19 mouse cellular contexts compared by ENCODE assay signal in the genomic region with DNA sequence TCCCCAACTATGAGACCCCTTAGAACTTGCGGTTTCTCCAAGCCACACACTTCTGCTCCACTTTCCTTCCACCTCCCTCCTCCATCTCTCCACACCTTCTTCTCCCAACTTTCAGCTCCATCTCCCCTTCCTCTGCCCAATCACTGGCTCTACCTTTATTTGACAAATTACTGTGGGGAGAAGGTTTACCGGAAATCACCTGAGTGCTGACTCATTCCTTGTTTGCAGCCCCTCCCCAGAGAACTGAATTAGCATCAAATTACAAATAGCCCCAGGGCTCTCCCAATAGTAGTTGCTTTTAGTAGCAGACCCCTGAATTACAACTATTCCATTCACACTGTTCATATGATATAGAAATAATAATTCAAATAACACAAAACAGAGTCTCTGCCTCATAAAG.
DNase-seq lines count a peak whose midpoint lies in the region; ATAC-seq and TF ChIP-seq lines count a peak whose summit lies in the region.
"Had no signal": no experiment of that assay in that cellular context is flagged by ENCODE, and none has a peak within 500 bp of the region (broad histone marks: within the 10 kb centered on the region; RNA-seq: fewer than 3 reads in every experiment).

No protein-coding gene starts in this region.

- H3K4me2 ChIP-seq in CH12.LX (ENCODE audit: insufficient read depth, low read depth, poor library complexity, severe bottlenecking): no peak overlapping the region
- H3K4me2 ChIP-seq in liver, embryonic 11.5 days: no peak overlapping the region
- H3K4me2 ChIP-seq in forebrain, embryonic 14.5 days (ENCODE audit: low read length): no peak overlapping the region
- H3K4me2 ChIP-seq: embryonic facial prominence, embryonic 12.5 days; forebrain, embryonic 13.5 days had no signal

- in situ Hi-C loops in CH12.LX (cut with MboI; ENCODE audit: low pct_ligation_motif_present, low pct_unique_long_range_greater_than_20kb, low sequenced_read_pairs): no loop called here
- in situ Hi-C loops in ES-E14 (cut with MboI; ENCODE audit: low sequenced_read_pairs in 2 of 2, unreplicated experiment in 2 of 2): no loop called here

- H3K4me1 ChIP-seq in CH12.LX (ENCODE audit: control insufficient read depth in 1 of 2, insufficient read depth in 2 of 2) (no peaks in the 10 kb centered on the region), ES-Bruce4 (ENCODE audit: control insufficient read depth, insufficient read depth, low read length) (no peaks in the 10 kb centered on the region), ES-E14 (ENCODE audit: control insufficient read depth in 2 of 2, insufficient read depth in 2 of 2, low read length in 2 of 2, poor library complexity in 1 of 2) (peaks cover 0 to 4% of the 10 kb centered on the region in 2 experiments; a peak in 2 of 4 replicates)
- H3K4me1 ChIP-seq in liver, embryonic 11.5 days (replicated peaks; ENCODE audit: control insufficient read depth, insufficient read depth, low read length): no peaks in the 10 kb centered on the region
- H3K4me1 ChIP-seq in forebrain, embryonic 14.5 days (ENCODE audit: control insufficient read depth, insufficient read depth, low read length): no peaks in the 10 kb centered on the region
- H3K4me1 ChIP-seq: embryonic facial prominence, embryonic 12.5 days; forebrain, embryonic 13.5 days had no signal

- TF ChIP-seq RAD21 in CH12.LX (IDR thresholded peaks at IDR 0.05; ENCODE audit: low read depth, low read length): no peak

- no peak overlapping the region for H3K9ac ChIP-seq in CH12.LX (ENCODE audit: insufficient read depth, low read depth)
- H3K9ac ChIP-seq in ES-Bruce4 (ENCODE audit: low read depth, poor library complexity, severe bottlenecking): no peak overlapping the region
- no peak overlapping the region for H3K9ac ChIP-seq in ES-E14 (ENCODE audit: insufficient read depth, low read depth, low read length, poor library complexity, severe bottlenecking)
- no peak overlapping the region for H3K9ac ChIP-seq in liver, embryonic 11.5 days (ENCODE audit: low read depth, low read length)
- no peak overlapping the region for H3K9ac ChIP-seq in forebrain, embryonic 14.5 days (ENCODE audit: low read length)
- H3K9ac ChIP-seq: embryonic facial prominence, embryonic 12.5 days; forebrain, embryonic 13.5 days had no signal

- DNase-seq in CH12.LX (ENCODE audit: extremely low read depth) (no peak), ES-E14 (ENCODE audit: low read depth, low spot score) (no peak), ZHBTc4 (ENCODE audit: low read depth, low spot score) (peak; percentile 19)
- no peak for DNase-seq in right cerebral cortex, postnatal 25 days
- no peak for DNase-seq in liver, embryonic 11.5 days (ENCODE audit: low spot score)
- no peak for DNase-seq in forebrain, embryonic 14.5 days (ENCODE audit: low spot score)
- DNase-seq: adrenal gland, adult 2 months; adrenal gland, postnatal 10 days; adrenal gland, postnatal 25 days; cerebellum, adult 11 months; cerebellum, adult 18-20 months; cerebellum, adult 8-10 months; cerebellum, adult 9-11 months; cerebellum, postnatal 14 days had no signal

- H3K79me2 ChIP-seq in CH12.LX (replicated peaks; ENCODE audit: control insufficient read depth, extremely low read depth, insufficient read depth, poor library complexity, severe bottlenecking): no peaks in the 10 kb centered on the region

- no peaks in the 10 kb centered on the region for H3K27me3 ChIP-seq in CH12.LX (replicated peaks)
- no peaks in the 10 kb centered on the region for H3K27me3 ChIP-seq in ES-Bruce4 (ENCODE audit: control insufficient read depth, insufficient read depth, low read length, poor library complexity, severe bottlenecking)
- H3K27me3 ChIP-seq in liver, embryonic 11.5 days (replicated peaks; ENCODE audit: control insufficient read depth, insufficient read depth, low read length): no peaks in the 10 kb centered on the region
- H3K27me3 ChIP-seq in forebrain, embryonic 14.5 days (replicated peaks; ENCODE audit: control insufficient read depth, insufficient read depth, low read length): no peaks in the 10 kb centered on the region
- H3K27me3 ChIP-seq: embryonic facial prominence, embryonic 12.5 days; forebrain, embryonic 13.5 days had no signal

- H3K4me3 ChIP-seq in CH12.LX (replicated peaks in 1 of 3; ENCODE audit: low read depth in 2 of 3, low read length in 2 of 3, poor library complexity in 1 of 3) (no peak overlapping the region), ES-Bruce4 (ENCODE audit: low read depth, low read length) (no peak overlapping the region), ES-E14 (ENCODE audit: insufficient read depth in 1 of 2, low read depth in 1 of 2, low read length in 2 of 2, poor library complexity in 1 of 2, severe bottlenecking in 1 of 2) (no peak overlapping the region)
- no peak overlapping the region for H3K4me3 ChIP-seq in liver, embryonic 11.5 days (ENCODE audit: low read depth, low read length)
- H3K4me3 ChIP-seq in forebrain, embryonic 14.5 days (ENCODE audit: low read depth, low read length): no peak overlapping the region
- H3K4me3 ChIP-seq: embryonic facial prominence, embryonic 10.5 days; embryonic facial prominence, embryonic 12.5 days; forebrain, embryonic 13.5 days had no signal

- dilution Hi-C loops in CH12.LX (cut with MboI; ENCODE audit: extremely low pct_ligation_motif_present, extremely low pct_unique_long_range_greater_than_20kb, low sequenced_read_pairs): no loop called here

- TF ChIP-seq CTCF in CH12.LX (conservative IDR thresholded peaks at IDR 0.05 in 1 of 2, IDR thresholded peaks at IDR 0.05 in 1 of 2; ENCODE audit: low read depth in 2 of 2, low read length in 2 of 2) (no peak), ES-Bruce4 (IDR thresholded peaks at IDR 0.05; ENCODE audit: low read depth, low read length) (no peak)

- 64% methylated on average over 2 of the region's 2 CpGs for WGBS in liver, embryonic 11.5 days
- WGBS in forebrain, embryonic 14.5 days: 87% methylated on average over 2 of the region's 2 CpGs

- TF ChIP-seq POLR2A in CH12.LX (IDR thresholded peaks at IDR 0.05; ENCODE audit: low read depth, low read length): no peak
- no peak for TF ChIP-seq POLR2A in ES-Bruce4 (IDR thresholded peaks at IDR 0.05; ENCODE audit: insufficient read depth, low read length)

- TF ChIP-seq EP300 in CH12.LX (IDR thresholded peaks at IDR 0.05; ENCODE audit: low read length) (no peak), ES-Bruce4 (IDR thresholded peaks at IDR 0.05; ENCODE audit: insufficient read depth, low read depth, low read length) (no peak)

- ATAC-seq in liver, embryonic 11.5 days (replicated peaks; ENCODE audit: low FRiP score): no peak
- no peak for ATAC-seq in forebrain, embryonic 14.5 days
- ATAC-seq: forebrain, embryonic 13.5 days; forebrain, embryonic 16.5 days had no signal

- H3K36me3 ChIP-seq in CH12.LX (replicated peaks in 1 of 2; ENCODE audit: control insufficient read depth in 1 of 2, insufficient read depth in 1 of 2, low read length in 1 of 2): no peaks in the 10 kb centered on the region
- no peaks in the 10 kb centered on the region for H3K36me3 ChIP-seq in ES-Bruce4 (ENCODE audit: control insufficient read depth, insufficient read depth, low read length, poor library complexity, severe bottlenecking)
- no peaks in the 10 kb centered on the region for H3K36me3 ChIP-seq in ES-E14 (ENCODE audit: control insufficient read depth, insufficient read depth, low read length, poor library complexity, severe bottlenecking)
- no peaks in the 10 kb centered on the region for H3K36me3 ChIP-seq in liver, embryonic 11.5 days (ENCODE audit: control insufficient read depth, insufficient read depth, low read length)
- no peaks in the 10 kb centered on the region for H3K36me3 ChIP-seq in forebrain, embryonic 14.5 days (ENCODE audit: control insufficient read depth, insufficient read depth, low read length)
- H3K36me3 ChIP-seq: embryonic facial prominence, embryonic 10.5 days; embryonic facial prominence, embryonic 12.5 days had no signal

- H3K9me3 ChIP-seq in CH12.LX (replicated peaks; ENCODE audit: low read length) (no peaks in the 10 kb centered on the region), ES-Bruce4 (replicated peaks; ENCODE audit: control insufficient read depth, insufficient read depth, low read length, poor library complexity, severe bottlenecking) (no peaks in the 10 kb centered on the region), ES-E14 (ENCODE audit: control insufficient read depth, insufficient read depth, low read depth, low read length) (no peaks in the 10 kb centered on the region)
- no peaks in the 10 kb centered on the region for H3K9me3 ChIP-seq in liver, embryonic 11.5 days (ENCODE audit: control insufficient read depth, low read length)
- no peaks in the 10 kb centered on the region for H3K9me3 ChIP-seq in forebrain, embryonic 14.5 days (replicated peaks; ENCODE audit: control insufficient read depth, low read length)
- H3K9me3 ChIP-seq: embryonic facial prominence, embryonic 10.5 days; embryonic facial prominence, embryonic 12.5 days; forebrain, embryonic 13.5 days had no signal

- H3K27ac ChIP-seq in CH12.LX (ENCODE audit: insufficient read depth, low read depth) (no peak overlapping the region), ES-Bruce4 (ENCODE audit: insufficient read depth, low read length) (peak overlapping the region; percentile 25; the same call in 1 of the 2 replicates), ES-E14 (ENCODE audit: insufficient read depth, low read depth, low read length, poor library complexity, severe bottlenecking) (no peak overlapping the region)
- H3K27ac ChIP-seq in liver, embryonic 11.5 days (ENCODE audit: low read depth, low read length): no peak overlapping the region
- no peak overlapping the region for H3K27ac ChIP-seq in forebrain, embryonic 14.5 days (ENCODE audit: low read depth, low read length)
- H3K27ac ChIP-seq: embryonic facial prominence, embryonic 10.5 days; embryonic facial prominence, embryonic 12.5 days; forebrain, embryonic 13.5 days had no signal

TF ChIP-seq in CH12.LX, 34 proteins besides CTCF, POLR2A, EP300 and RAD21:
- no peak for TF ChIP-seq NRF1 (IDR thresholded peaks at IDR 0.05; ENCODE audit: low read depth, low read length)
- TF ChIP-seq MYC (IDR thresholded peaks at IDR 0.05; ENCODE audit: low read depth, low read length): no peak
- TF ChIP-seq BHLHE40 (IDR thresholded peaks at IDR 0.05; ENCODE audit: low read depth, low read length): peak; percentile 23; the same call in 1 of the 2 replicates

TF ChIP-seq in ES-E14, 5 proteins besides CTCF, POLR2A, EP300 and RAD21:
- TF ChIP-seq MAFK (IDR thresholded peaks at IDR 0.05; ENCODE audit: insufficient read depth, low read depth, low read length) (peak; percentile 57; the same call in 1 of the 2 replicates), ZC3H11A (IDR thresholded peaks at IDR 0.05; ENCODE audit: borderline replicate concordance, low read depth, low read length) (no peak)
